Mouse (Mus musculus) megakaryocyte, embryonic 14.5 days (primary cell): Measurements from ENCODE around the gene 2900026A02Rik.

Experiments used
- FLI1 ChIP-seq: IDR thresholded peaks from 2 replicates; pipeline ENCODE4 v1.6.1; 2012; ENCODE audit warnings: low read length, inconsistent platforms, mixed read lengths
- GATA1 ChIP-seq: IDR thresholded peaks from 3 replicates; pipeline ENCODE4 v1.6.1; 2012; ENCODE audit warnings: mixed read lengths, low read length, inconsistent platforms, borderline replicate concordance

DNA sequence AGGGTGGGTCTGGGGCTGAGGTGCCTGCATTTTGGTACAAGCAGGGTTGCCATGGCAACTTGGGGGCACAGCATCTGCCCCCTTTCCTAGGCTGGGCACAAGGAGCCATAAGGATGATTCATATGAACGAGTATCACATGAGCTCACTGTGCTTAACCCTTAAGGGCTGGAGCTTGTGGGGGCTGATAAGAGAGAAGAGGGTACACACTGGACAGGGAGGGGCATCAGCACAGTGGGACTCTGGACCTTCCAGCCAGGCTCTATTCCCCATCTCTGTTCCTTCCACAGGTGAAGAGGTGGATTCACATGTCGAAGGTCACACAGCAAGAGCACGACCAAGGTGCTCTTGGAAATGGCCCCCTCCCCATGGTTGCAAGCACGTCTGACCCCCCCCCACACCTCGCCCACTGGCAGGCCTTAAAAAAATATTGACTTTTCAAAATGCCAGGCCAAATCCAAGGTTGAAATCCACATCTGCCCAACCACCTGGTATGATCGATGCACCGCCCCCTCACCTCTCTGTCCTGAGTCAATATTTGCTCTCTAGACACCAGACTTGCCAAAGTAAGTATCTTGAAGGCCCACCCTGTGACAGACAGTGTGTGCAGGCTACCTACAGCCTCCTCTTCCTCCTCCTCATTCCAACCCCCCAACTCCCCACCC lies 81.8 kb downstream of the 2900026A02Rik start:
- TF ChIP-seq GATA1 = no peak
- TF ChIP-seq FLI1 = no peak
